Mouse (Mus musculus) effector memory CD4-positive, alpha-beta T cell, adult 5 months (primary cell): ENCODE measurements around the gene Gm21170. TPM values are rescaled to one million over a fixed set of nuclear protein-coding genes. Genes with fewer than 3 reads are reported as not detected.

Source experiments
- polyA plus RNA-seq: library from polyadenylated mRNA; unstranded; fragments of 100-300 nt; shearing (Covaris generic); gene quantifications from one replicate; pipeline ENCODE4 v1.2.1, GENCODE M21; 2017

Gene Gm21170
- polyA plus RNA-seq = not detected

DNA sequence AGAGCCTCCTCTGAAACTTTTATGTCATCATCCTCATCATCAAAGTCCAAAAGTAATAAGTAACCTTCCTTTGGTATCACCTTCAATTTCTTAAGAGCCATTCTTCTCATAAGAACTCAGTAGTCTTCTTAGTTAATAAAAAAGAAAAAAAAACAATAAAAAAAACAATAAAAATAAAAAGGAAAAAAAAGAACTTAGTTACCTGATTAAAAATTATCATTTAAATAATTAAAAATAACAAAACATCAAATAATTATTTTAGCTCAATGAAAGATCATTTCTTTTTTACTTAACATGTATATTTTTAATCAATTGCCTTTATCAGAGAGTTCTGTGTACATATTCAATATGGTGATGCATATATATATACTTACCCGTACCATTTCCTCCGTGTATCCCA is at the start of gene Gm21170:
TSS of gene Gm21170 (minus strand) at position 101 of the 400 bp plus-strand sequence.

Other genes starting within 250 kb of the Gm21170 start
- gene Gm21256, start 240.1 kb downstream of the Gm21170 start, polyA plus RNA-seq = not detected